Mouse (Mus musculus) bone marrow macrophage, adult 2 months (primary cell): ENCODE data around the gene Prelp.

ENCODE experiments used
- CTCF ChIP-seq: IDR thresholded peaks from 2 replicates; pipeline ENCODE4 v1.5.1; 2012; ENCODE audit warnings: low read depth, mild to moderate bottlenecking, low read length, moderate library complexity
- POLR2A ChIP-seq: IDR thresholded peaks from 2 replicates; pipeline ENCODE4 v1.6.1; 2012; ENCODE audit warnings: mild to moderate bottlenecking, low read depth, low read length, borderline replicate concordance

DNA sequence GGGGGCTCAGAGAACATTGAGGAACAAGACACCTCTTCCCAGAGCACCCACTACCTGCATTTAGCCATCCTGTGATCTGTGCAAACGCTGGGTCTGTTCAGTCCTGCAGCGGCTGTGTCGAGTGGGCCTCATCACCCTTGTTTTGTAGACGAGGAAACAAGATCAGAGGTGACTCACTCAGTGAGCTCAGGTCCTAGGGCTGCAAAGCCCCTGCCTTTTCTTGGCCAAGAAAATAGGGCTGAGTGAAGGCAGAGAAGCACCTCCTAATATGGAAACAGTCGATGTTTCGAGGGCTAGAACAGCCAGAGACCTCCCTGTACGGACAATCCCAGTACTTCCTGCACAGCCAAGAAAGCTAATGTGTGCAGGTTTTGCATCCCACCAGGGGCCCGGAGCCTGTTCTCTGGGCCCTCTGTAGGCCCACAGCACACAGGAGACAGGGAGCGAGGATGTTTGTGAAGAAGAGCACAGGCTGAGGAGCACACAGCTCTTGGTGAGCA is 22.1 kb downstream of the Prelp start:
- no peak for TF ChIP-seq CTCF
- no peak for TF ChIP-seq POLR2A
